Mouse (Mus musculus) spleen, postnatal 14 days (tissue): ENCODE results near the gene Muc20.

Source experiments
- DNase-seq, 2 experiments: peaks; one replicate each; pipeline ENCODE4 v3.0.0; 2021 to 2022; ENCODE audit warnings: low spot score in 2 of 2

The Muc20 gene

DNA sequence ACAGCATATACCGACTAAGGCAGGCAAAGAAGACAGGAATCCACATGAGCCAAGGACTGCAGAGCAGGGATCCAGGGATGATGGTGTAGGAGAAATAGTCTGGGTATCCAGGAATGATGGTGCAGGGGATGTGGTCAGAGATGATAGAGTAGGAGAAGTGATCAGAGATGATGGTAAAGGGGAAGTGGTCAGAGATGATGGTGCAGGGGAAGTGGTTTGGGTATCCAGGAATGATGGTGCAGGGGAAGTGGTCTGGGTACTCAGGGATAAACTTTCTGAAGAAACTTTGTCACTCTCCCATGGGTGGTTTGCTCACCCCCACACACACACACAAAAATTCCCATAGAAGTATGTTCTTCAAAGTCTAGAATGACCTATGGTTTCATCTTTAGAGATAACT is 2.1 kb downstream of the Muc20 start:
- no peak for DNase-seq

DNA sequence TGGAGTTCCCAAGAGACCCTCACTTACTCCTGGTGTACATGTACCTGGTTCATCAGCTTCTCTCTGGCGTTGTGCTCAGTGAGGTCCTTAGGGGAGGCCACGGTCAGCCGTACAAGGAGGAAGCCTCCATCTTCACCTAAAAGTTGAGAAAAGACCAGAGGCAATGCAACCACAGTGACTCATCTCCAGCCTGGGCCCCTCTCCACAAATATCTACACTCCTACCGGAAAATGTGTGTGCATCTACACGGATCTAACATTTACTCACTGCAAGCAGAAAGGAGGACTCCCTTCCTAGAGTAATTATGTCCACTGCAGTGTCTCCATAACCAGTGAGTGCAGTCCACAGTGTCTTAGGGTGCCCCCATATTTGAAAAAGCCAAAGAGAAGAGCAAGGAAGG is 7.2 kb downstream of the Muc20 start:
- no peak for DNase-seq

DNA sequence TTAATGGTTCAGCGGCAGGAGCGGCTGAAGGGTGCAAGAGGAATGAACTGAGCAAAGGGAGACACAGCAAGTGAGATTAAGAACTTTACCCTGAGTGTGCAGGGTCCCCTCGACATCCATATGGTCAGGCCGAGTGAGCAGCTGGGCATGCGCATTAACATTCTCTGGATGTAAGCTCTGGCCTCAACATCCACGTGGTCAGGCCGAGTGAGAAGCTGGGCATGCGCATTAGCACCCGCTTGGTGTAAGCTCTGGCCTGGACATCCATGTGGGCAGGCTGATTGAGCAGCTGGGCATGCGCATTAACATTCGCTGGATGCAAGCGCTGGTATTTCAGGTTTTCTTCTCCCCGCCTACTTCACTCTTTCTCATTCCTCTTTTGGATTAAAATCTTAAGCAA is 12.4 kb downstream of the Muc20 start:
- no peak for DNase-seq

DNA sequence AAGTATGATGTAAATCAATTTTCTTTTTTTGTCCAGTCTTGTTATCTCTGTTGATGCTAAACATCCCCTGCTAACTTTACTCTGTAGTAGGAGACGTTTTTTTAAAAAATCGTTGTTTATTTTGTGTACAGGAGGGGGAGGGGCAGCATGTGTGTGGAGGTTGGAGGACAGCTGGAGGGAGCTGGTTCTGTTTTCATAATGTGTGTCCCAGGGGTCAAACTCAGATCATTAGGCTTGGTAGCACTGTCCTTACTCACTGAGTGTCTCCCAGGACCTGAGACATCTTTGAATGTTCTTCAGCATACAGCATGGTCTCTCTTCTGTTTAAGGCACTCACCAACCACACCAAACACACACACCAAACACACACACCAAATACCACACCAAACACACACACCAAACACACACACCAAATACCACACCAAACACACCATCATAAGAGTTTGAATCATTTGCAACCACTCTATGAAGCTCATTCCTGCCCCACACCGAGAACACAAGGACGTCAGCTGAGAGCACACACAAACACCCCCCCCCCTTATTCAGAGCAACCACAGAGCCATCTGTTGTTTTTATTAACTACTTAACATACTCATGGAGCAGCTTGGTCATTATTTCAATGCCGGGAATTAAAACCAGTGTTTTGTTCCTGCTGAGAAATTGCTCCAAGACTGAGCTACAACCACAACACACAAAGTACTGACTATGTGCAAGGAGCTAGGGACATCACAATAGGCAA is 13.7 kb downstream of the Muc20 start:
- no peak for DNase-seq

DNA sequence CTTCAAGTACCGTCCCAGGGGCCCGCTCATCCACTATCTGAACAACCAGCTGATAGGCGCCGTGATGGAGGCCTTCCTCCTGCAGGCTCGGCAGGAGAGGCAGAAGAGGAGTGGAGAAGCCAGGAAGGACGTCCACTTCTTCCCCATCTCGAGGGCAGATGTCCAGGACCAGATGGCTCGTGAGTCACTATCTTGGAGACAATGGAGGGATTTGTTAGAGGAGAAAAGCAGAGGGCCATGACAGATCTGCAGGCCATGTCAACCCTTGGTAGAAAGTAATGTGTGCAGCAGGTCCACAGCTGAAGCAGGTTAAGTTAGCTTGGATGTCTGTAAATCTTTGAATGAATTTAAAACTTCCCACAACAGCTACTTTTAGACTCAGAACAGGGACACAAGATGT is 18.3 kb downstream of the Muc20 start:
- DNase-seq = no peak

DNA sequence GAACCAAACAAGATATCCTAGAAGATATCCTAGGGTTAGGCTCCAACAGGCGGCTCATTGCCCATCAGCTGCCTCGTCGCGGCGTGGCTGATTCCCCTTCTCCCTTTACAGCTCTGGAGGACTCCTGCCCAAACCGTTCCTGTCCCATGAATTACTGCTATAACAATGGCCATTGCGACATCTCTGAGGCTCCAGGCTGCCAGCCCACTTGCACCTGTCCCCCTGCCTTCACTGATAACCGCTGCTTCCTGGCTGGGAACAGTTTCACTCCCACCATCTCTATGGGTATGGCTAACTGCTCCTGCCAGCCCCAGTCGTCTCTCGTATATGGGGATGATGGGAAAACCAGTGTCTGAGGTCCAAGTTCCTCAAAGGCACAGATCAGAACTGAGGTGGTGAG is 20.6 kb downstream of the Muc20 start:
- no peak for DNase-seq

DNA sequence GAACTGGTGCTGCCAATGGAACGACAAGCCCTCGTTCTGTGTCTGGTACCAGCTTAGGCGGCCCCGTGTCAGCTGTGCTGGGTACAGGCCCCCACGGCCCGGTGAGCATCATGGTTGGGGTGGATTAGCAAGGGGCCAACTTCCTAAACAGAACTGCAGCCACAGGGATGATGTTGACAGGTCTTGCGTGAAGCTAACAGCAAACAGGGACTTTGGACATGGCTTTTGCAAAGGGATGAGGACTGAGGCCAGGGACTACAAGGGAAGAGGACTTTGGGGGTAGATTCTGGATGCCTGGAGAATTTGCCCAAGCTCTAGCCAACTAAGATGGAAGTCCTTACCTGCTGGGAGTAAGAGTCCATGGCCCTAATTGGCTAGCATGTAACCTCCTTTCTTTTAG is 30.3 kb downstream of the Muc20 start:
- DNase-seq = no peak

DNA sequence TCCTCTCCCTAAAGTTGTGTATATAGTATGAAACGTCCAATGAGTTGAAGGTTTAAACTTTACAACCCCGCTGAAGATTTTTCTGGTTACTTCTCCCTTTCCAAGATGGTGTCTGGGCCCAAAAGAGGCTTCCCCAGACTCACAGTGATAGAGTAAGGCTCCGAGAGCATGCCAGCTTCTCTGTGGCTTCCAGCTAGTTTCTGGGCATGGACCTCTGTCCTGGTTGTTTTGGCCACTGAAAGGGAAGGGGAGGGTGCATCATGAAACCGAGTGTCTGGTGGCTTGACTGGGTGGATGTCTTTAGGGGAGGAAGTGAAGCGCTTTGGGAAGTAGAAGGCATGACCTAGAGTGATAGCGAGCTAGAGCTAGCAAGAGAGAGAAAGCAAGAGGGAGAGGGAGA is 32.3 kb downstream of the Muc20 start:
- DNase-seq = no peak

DNA sequence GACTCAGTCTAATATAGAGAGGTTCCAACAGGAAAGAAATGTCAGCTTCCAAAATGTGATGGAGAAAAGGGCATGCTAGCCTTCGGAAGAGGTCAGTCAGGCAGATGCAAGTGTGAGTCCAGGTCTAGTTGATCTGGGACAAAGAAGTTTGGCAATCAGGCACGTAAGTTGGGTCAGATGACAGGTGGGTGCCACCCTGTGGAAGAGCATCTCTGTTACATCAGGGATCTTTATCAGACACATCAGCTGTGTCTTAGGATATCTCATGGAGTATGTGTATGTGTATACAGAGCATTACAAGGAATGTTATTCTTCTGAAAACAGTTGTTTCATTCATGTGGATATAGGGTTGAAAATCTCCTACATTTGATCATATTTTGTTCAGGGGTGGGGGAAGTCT is 32.7 kb downstream of the Muc20 start:
- DNase-seq = no peak

DNA sequence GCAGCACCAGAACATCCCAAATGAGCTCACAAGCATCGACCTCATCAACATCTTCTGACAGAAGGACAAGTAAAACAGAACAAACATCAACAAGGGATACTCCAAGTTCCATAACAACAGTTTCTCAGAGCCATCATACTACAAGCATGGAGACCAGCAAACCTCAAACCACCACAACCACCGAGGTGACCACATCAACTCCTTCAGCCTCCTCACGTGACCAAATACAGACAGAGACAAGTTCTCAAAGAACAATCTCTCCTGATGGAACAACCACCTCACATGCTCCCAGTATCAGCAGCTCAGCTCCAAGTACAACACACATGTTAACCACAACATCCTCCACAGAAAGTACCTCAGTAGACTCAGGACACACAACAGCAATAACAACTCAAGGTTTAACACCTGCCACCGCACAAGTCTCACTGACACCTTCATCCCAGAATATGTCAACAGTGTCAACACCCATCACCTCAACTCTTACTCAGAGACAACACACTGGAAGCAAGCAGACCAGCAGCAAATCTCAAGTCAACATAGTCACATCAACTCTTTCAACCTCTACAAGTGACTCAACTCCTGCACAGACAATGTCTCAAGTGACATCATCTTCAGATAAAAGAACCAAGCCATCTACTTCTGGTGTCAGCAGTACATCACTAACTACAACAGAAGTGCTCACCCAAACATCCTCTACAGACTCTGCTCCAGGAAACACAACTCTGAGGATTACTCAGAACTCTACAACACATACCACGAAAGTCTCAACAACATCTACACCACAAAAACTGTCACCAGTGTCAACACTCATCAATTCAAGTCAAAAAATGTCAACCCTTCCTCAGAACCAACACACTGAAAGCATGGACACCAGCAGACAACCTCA is 46.8 kb downstream of the Muc20 start:
- no peak for DNase-seq

DNA sequence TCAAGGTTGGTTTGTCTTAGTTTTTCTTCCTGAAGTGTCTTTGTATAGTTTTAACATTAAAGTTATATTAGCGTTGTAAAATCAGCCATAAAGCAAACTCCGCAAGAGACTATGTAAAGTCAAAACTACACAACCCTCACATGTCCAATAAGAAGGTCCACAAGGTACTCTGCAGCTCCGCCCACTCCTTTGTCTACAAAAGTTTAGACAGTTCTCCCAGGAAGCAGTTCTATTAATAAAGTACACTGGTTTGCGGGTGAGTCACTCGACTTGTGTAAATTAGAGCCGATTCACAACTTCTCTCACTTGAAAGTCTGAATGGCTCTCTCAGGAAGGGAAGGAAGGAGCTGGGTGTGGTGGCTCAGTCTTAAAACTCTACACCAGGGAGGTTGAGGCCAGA is 51.4 kb downstream of the Muc20 start:
- no peak for DNase-seq

DNA sequence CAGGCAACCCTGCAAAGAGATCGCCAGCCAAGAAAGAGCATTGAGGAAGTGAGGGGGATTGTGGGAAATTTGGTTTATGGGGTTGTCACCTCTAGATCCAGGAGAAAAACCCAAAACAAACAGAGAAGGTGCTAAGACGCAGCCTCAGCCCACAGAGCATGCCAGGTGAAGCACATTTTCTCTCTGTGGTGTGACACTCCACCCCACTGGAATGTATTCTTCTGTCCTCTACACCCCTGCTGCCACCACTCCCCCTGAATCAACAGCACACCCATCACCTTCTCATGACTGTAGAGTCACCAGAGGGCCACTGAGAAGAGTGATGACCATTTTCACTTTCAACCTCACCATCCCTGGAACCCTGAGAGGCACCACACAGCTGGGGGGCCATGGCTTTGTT is 54.5 kb downstream of the Muc20 start:
- DNase-seq = no peak

DNA sequence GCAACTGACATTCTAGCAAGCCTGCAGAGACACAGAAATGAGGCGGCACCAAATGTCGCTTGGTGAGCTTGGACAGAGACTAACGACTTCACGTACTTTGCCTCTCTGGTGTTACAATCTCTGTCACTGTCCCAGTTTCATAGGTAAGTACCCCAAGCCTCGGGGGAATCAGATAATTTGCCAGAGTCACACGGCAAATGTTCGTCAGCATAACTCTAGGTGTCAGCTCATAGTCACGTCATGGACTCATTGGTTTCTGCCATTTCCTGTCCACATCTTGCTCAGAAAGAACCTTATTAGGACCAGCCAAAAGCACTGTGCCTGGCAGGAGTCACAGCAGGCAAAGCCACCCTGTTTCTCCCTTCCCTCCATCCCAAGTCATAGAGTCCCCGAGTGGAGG is 55.9 kb downstream of the Muc20 start:
- no peak for DNase-seq

DNA sequence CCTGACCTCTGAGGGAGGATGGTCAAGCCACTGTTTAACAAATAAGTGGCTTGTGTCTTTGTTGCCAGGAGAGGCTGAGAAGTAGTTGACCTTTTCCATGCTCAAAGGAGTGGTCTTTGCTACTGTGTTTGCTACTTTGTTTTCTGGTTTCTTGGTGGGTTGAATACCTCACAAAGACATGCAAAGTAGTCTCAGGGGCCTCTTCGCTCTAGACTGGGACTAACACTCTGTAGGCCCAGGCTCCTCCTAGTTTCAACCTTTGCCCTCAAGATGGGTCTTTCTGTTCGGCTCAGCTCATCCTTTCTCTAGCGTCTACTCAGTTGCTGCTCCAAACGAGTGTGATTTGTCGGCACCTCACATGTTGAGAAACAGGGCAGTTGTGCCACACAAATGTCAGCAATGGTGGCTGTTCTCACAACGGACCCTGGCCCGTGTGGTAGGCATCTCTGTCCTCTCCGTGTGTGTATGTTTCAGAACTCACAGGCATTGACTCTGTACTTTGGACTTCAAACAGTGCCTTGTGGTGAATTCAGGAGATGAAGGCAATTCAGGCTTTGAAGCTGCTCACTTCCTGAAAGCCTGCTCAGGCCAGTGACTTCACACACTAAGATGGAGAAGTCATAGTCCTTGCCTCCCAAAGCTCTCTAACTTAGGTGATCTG is 57.1 kb downstream of the Muc20 start:
- no peak for DNase-seq

DNA sequence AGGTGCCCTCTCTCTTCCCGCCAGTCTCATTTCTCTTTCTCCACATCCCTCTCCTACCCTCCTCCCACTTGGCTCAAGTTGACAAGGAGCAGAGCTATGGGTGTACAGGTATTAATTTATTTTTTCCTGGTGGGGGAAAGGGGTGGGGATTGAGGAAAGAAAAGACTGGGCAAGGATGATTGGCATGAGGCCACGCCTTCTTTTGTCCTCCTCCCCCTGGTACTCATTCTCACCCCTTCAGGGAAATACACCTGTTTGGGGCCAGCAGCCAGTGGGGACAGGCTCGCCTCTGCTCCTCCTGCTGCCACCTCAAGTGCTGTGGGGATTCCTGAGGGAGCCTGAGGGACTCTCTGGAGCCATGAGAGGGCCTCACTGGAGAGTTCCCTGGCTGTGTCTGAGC is 61.2 kb downstream of the Muc20 start:
- no peak for DNase-seq

DNA sequence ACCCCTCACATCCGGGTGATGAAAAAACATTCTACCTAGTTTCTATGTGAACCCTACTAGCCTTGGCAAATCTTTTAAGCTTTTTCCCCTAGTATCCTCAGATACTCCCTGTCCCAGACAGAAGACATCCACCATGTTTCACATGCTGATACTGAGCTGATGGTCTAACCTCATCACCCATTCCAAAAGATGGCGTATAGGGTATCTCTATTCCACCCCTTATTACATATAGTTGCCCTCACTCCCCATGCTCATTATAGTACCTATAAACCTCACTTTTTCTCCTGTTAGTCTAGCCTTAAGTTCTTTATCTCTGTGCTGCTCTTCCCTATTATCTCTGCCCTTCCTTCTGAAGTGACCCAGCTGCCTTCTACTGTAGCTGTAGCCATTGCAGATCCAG is 61.6 kb downstream of the Muc20 start, which contains the start of gene Muc4:
TSS of gene Muc4 (plus strand) at position 301 of the 400 bp plus-strand sequence.
- no peak for DNase-seq

DNA sequence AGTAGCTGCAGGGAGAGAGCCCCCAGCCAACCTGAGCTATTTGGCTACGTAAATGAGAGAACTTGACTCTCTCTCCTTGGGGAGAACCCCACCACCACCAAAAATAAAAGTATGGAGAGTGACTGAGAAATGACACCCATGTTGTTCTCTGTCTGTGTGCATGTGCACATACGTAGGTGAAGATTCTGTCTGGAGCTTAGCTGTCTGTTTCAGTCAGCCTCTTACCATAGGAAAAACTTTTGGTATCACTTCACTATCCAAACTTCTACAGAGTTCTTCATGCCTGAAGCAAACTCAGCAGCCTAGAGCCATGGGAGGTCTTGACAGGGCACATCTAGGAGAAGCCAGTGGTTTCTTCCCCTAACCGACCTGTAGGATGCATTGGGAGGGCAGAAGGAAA is 64.0 kb downstream of the Muc20 start:
- DNase-seq = no peak

DNA sequence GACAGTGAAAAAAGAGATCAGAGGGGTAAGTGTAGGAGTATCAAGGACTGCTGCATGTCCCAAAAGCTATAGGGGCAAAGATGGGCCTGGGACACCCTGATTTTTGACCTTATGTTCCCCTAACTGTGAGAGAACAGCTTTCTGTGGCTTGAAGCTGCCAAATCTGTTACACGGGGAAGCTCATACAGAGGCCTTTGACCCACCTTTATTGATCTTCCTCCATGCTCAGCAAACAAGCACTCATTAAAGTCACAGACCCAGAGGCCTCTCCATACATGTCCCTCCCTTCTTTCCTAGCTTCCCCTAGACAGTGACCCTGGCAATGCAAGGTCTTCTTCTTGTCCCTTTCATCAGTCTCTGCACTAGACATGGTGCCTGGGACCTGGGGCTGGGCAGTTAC is 68.5 kb downstream of the Muc20 start:
- no peak for DNase-seq

DNA sequence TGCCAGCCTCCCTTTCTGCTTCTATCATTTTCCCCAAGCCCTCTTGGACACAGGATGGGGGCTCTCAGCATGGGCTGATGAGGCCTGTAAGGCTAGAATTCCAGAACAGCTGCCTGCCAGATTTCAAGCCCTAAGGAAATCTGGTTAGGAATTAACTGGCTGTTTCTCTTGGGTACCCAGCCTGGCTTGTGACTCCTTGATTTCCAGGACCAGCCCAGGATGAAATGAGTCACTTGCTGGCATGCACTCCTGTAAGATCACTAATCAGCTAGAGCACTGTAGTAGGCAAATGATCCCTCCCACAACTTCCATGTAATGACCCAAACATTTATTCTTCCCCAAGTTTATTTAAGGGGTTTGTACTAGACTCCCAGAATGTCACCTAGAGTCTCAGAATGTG is 69.0 kb downstream of the Muc20 start:
- DNase-seq = no peak
